Mouse (Mus musculus) testis, adult 2 months (tissue): ENCODE results near the gene Nkrf. TPM values are rescaled to one million over a fixed set of nuclear protein-coding genes. Genes with fewer than 3 reads are reported as not detected.
A peak's percentile ranks its signal among the peaks of the same experiment; 100 is the strongest.

Source experiments
- H3K27ac ChIP-seq: fragments of 200-500 bp; 2 replicates; pipeline ENCODE4 v1.5.1; 2012; ENCODE audit warnings: low read depth, low read length; ENCODE audit not compliant: control insufficient read depth, insufficient read depth
- H3K27me3 ChIP-seq: fragments of 200-500 bp; 2 replicates; pipeline ENCODE4 v1.6.1; 2012; ENCODE audit warnings: mild to moderate bottlenecking, low read length, moderate library complexity; ENCODE audit not compliant: control insufficient read depth, insufficient read depth
- H3K36me3 ChIP-seq: fragments of 200-500 bp; 2 replicates; pipeline ENCODE4 v1.6.1; 2012; ENCODE audit warnings: mild to moderate bottlenecking, low read length; ENCODE audit not compliant: control insufficient read depth, insufficient read depth
- H3K4me1 ChIP-seq: fragments of 200-500 bp; 2 replicates; pipeline ENCODE4 v1.6.1; 2012; ENCODE audit warnings: low read length; ENCODE audit not compliant: control insufficient read depth, insufficient read depth
- H3K4me3 ChIP-seq: fragments of 200-500 bp; 2 replicates; pipeline ENCODE4 v1.5.1; 2012; ENCODE audit warnings: low read depth, mild to moderate bottlenecking, low read length, moderate library complexity, mixed read lengths; ENCODE audit not compliant: control insufficient read depth
- CTCF ChIP-seq: fragments of 200-500 bp; IDR thresholded peaks from 2 replicates; pipeline ENCODE4 v1.5.1; 2012; ENCODE audit warnings: low read depth, mild to moderate bottlenecking, inconsistent platforms, low read length, moderate library complexity; ENCODE audit not compliant: control insufficient read depth, insufficient read depth, insufficient replicate concordance
- POLR2A ChIP-seq: fragments of 200-500 bp; IDR thresholded peaks from 2 replicates; pipeline ENCODE4 v1.6.1; 2012; ENCODE audit warnings: low read depth, mild to moderate bottlenecking, inconsistent platforms, low read length, moderate library complexity; ENCODE audit not compliant: control insufficient read depth
- polyA plus RNA-seq: library from polyadenylated mRNA; depleted of rRNA; stranded (reverse); fragments of >200 nt; gene quantifications from 2 replicates; pipeline ENCODE4 v1.2.3, GENCODE M21; 2012; rRNA removed

The Nkrf gene
- 0.54 and 0.61 TPM in 2 replicates for polyA plus RNA-seq

GRCm38 (mm10) chrX:36902321-36903114, at the start of gene Nkrf:
Gene Nkrf (minus strand): TSS chrX:36902899.
- peak within 1 kb of the TSS; percentile 74 for H3K27ac ChIP-seq
- H3K4me3 ChIP-seq: peak within 1 kb of the TSS; percentile 86
- no peaks in the 10 kb centered on the region for H3K27me3 ChIP-seq
- no peaks in the 10 kb centered on the region for H3K36me3 ChIP-seq
- TF ChIP-seq CTCF: no peak
- no peak for TF ChIP-seq POLR2A
- H3K4me1 ChIP-seq: 0 out of 2 replicates have a peak, but pooled peaks cover 3% of the 10 kb centered on the region

DNA sequence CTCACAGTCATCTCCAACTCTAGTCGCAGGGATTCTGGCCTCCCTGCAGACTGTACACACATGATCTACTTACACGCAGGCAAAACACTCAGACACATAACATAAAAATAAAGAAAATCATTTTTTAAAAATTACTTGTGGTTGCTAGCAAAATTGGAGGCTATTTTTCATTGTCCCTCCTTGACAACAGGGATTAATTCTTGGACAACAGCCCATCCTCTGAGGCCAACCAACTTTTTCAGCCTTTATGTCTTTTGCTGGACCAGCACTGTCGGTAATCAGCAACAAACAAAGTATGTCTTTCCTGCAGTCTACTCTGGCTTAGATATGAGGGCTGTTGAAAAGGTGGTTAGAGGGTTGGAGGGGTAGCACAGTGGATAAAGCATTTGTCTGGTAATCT, 38.4 kb upstream of the Nkrf start:
- Histone ChIP-seq H3K27ac (no peak overlapping the region), H3K4me3 (no peak overlapping the region), H3K27me3 (no peaks in the 10 kb centered on the region), H3K36me3 (no peaks in the 10 kb centered on the region), H3K4me1 (no peaks in the 10 kb centered on the region)
- TF ChIP-seq POLR2A (no peak), CTCF (no peak)

GRCm38 (mm10) chrX:36939806-36940413, 37.2 kb upstream of the Nkrf start:
- H3K27ac ChIP-seq: no peak overlapping the region
- H3K36me3 ChIP-seq: no peaks in the 10 kb centered on the region
- no peak for TF ChIP-seq CTCF
- no peak for TF ChIP-seq POLR2A
- no peaks in the 10 kb centered on the region for H3K27me3 ChIP-seq
- no peaks in the 10 kb centered on the region for H3K4me1 ChIP-seq
- H3K4me3 ChIP-seq: no peak overlapping the region

GRCm38 (mm10) chrX:36935326-36935966, 32.7 kb upstream of the Nkrf start:
- no peaks in the 10 kb centered on the region for H3K27me3 ChIP-seq
- H3K4me3 ChIP-seq: no peak overlapping the region
- H3K27ac ChIP-seq: no peak overlapping the region
- no peak for TF ChIP-seq POLR2A
- TF ChIP-seq CTCF: no peak
- H3K36me3 ChIP-seq: no peaks in the 10 kb centered on the region
- no peaks in the 10 kb centered on the region for H3K4me1 ChIP-seq

DNA sequence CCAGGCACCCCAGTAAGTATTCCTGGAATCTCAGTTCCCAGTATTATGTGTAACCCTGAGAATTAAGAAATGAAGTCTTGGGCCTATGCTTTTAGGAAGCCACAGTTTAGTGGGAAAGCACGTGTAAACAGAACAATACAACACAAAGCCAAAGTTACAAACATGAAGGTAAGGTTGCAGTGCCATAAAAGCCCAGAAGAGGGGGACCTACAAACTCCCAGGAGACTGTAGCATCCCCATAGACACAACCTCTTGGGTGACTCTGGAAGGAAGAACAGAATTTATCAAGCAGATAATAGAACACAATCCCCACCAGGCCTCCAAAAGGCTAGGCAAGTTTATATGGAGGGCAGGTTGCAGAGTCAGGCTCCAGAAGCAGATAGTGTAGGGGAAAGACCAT, 27.9 kb upstream of the Nkrf start:
- Histone ChIP-seq H3K36me3 (no peaks in the 10 kb centered on the region), H3K27me3 (no peaks in the 10 kb centered on the region), H3K4me1 (no peaks in the 10 kb centered on the region), H3K4me3 (no peak overlapping the region), H3K27ac (no peak overlapping the region)
- no peak for TF ChIP-seq CTCF
- no peak for TF ChIP-seq POLR2A

DNA sequence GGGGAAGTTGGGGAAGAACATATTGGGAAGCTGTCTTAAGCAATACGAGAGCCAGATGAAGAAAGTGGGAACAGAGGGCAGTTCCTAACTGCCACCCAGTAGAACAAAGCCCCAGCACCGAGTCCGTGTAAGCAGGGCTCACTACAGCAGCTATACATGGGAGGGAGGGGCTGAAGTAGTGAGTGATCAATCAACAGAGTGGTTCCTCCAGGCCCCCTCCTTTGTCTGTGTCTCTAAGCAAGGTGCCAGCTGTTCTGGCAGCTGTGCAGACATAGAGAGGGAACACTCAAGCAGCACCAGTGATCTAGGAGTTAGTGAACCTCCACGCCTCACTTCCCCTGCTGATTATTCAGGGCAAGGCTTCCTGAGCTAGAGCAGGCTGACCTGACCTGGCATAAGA, 27.0 kb upstream of the Nkrf start:
- H3K4me3 ChIP-seq: no peak overlapping the region
- no peak overlapping the region for H3K27ac ChIP-seq
- H3K36me3 ChIP-seq: no peaks in the 10 kb centered on the region
- no peak for TF ChIP-seq POLR2A
- TF ChIP-seq CTCF: no peak
- no peaks in the 10 kb centered on the region for H3K27me3 ChIP-seq
- no peaks in the 10 kb centered on the region for H3K4me1 ChIP-seq

- TF ChIP-seq POLR2A (no peak), CTCF (no peak)
- Histone ChIP-seq H3K4me3 (no peak overlapping the region), H3K27ac (no peak overlapping the region), H3K36me3 (no peaks in the 10 kb centered on the region), H3K27me3 (no peaks in the 10 kb centered on the region), H3K4me1 (no peaks in the 10 kb centered on the region)
Measured at GRCm38 (mm10) chrX:36928791-36929190, 26.1 kb upstream of the Nkrf start.
